Mouse (Mus musculus) neural tube, embryonic 15.5 days (tissue): Measurements from ENCODE around the gene Pgm2. TPM values are rescaled to one million over a fixed set of nuclear protein-coding genes. Genes with fewer than 3 reads are reported as not detected.

Experiments
- ATAC-seq: fragments of 200-750 bp; cut with Nextera tagmentation; 2 replicates; pipeline ENCODE4 v1.8.0; 2017; ENCODE audit warnings: mild to moderate bottlenecking, moderate TSS enrichment, moderate library complexity; ENCODE audit not compliant: low FRiP score
- H3K27ac ChIP-seq: fragments of 300-500 bp; sonication (generic); replicated peaks from 2 replicates; pipeline ENCODE4 v1.5.1; 2015; ENCODE audit warnings: mild to moderate bottlenecking, inconsistent platforms
- H3K27me3 ChIP-seq: fragments of 300-500 bp; sonication (generic); replicated peaks from 2 replicates; pipeline ENCODE4 v1.6.1; 2015; ENCODE audit warnings: inconsistent platforms
- H3K36me3 ChIP-seq: fragments of 300-500 bp; sonication (generic); 2 replicates; pipeline ENCODE4 v1.6.1; 2015; ENCODE audit warnings: inconsistent platforms
- H3K4me1 ChIP-seq: fragments of 300-500 bp; sonication (generic); 2 replicates; pipeline ENCODE4 v1.6.1; 2015; ENCODE audit warnings: inconsistent platforms
- H3K4me2 ChIP-seq: fragments of 300-500 bp; sonication (generic); 2 replicates; pipeline ENCODE4 v1.6.1; 2015; ENCODE audit warnings: inconsistent platforms, mild to moderate bottlenecking, moderate library complexity
- H3K4me3 ChIP-seq: fragments of 300-500 bp; sonication (generic); replicated peaks from 2 replicates; pipeline ENCODE4 v1.5.1; 2015; ENCODE audit warnings: mild to moderate bottlenecking, inconsistent platforms
- H3K9ac ChIP-seq: fragments of 300-500 bp; sonication (generic); replicated peaks from 2 replicates; pipeline ENCODE4 v1.6.1; 2015; ENCODE audit warnings: mild to moderate bottlenecking, inconsistent platforms
- H3K9me3 ChIP-seq: fragments of 300-500 bp; sonication (generic); replicated peaks from 2 replicates; pipeline ENCODE4 v1.6.1; 2016; ENCODE audit warnings: inconsistent platforms
- WGBS: fragments of 180-500 bp; shearing (Covaris S2); methylation state at CpG from one replicate; pipeline ENCODE4 v1.1.7; 2015; ENCODE audit warnings: mixed read lengths; 5-methylcytosine and 5-hydroxymethylcytosine counted together
- polyA plus RNA-seq: library from polyadenylated mRNA; unstranded; fragments of >200 nt; fragmentation: Nextera tagmentation; extraction: Ambion mirVana; gene quantifications from 2 replicates; pipeline ENCODE4 v1.2.1, GENCODE M21; 2015

Pgm2 gene
- polyA plus RNA-seq, 1 experiment from 2014 or later, result 19.3 TPM

GRCm38 (mm10) chr5:64153319-64153718 lies 60.6 kb downstream of the Pgm2 start:
- Histone ChIP-seq H3K27me3 (peaks cover 7% of the 10 kb centered on the region), H3K4me3 (no peak overlapping the region), H3K9me3 (no peaks in the 10 kb centered on the region), H3K4me2 (no peak overlapping the region), H3K9ac (no peak overlapping the region), H3K36me3 (no peaks in the 10 kb centered on the region), H3K27ac (no peak overlapping the region), H3K4me1 (peaks cover under 1% of the 10 kb centered on the region; the same call in 1 of the 2 replicates)
- 91% methylated on average over 1 of the region's 1 CpGs for WGBS
- ATAC-seq, result no peak

GRCm38 (mm10) chr5:64155861-64156550 lies 63.3 kb downstream of the Pgm2 start, which contains the start of gene Tbc1d1:
TSS of gene Tbc1d1 (plus strand) at chr5:64156305.
- peaks cover 23% of the 10 kb centered on the region for H3K4me1 ChIP-seq
- no peaks in the 10 kb centered on the region for H3K9me3 ChIP-seq
- WGBS, result 51% methylated on average over 11 of the region's 11 CpGs
- H3K36me3 ChIP-seq, result no peaks in the 10 kb centered on the region
- no peak within 1 kb of the TSS for H3K27ac ChIP-seq
- no peak within 1 kb of the TSS for H3K4me3 ChIP-seq
- H3K4me2 ChIP-seq, result peak within 1 kb of the TSS; percentile 14
- ATAC-seq, result no peak
- peaks cover 13% of the 10 kb centered on the region for H3K27me3 ChIP-seq
- H3K9ac ChIP-seq, result no peak within 1 kb of the TSS

GRCm38 (mm10) chr5:64156579-64156978 lies 63.8 kb downstream of the Pgm2 start:
- H3K4me1 ChIP-seq, result peaks cover 29% of the 10 kb centered on the region
- no peak overlapping the region for H3K4me3 ChIP-seq
- peak overlapping the region; percentile 14 for H3K4me2 ChIP-seq
- no peaks in the 10 kb centered on the region for H3K36me3 ChIP-seq
- 57% methylated on average over 4 of the region's 4 CpGs for WGBS
- H3K27me3 ChIP-seq, result peaks cover 19% of the 10 kb centered on the region
- H3K9me3 ChIP-seq, result no peaks in the 10 kb centered on the region
- no peak overlapping the region for H3K9ac ChIP-seq
- H3K27ac ChIP-seq, result no peak overlapping the region
- no peak for ATAC-seq

GRCm38 (mm10) chr5:64157926-64158325 lies 65.2 kb downstream of the Pgm2 start:
- Histone ChIP-seq H3K4me2 (no peak overlapping the region), H3K27ac (no peak overlapping the region), H3K9me3 (no peaks in the 10 kb centered on the region), H3K36me3 (no peaks in the 10 kb centered on the region), H3K27me3 (peaks cover 26% of the 10 kb centered on the region), H3K4me1 (peaks cover 29% of the 10 kb centered on the region), H3K4me3 (no peak overlapping the region), H3K9ac (no peak overlapping the region)
- 72% methylated on average over 1 of the region's 1 CpGs for WGBS
- no peak for ATAC-seq

GRCm38 (mm10) chr5:64158501-64158900 lies 65.8 kb downstream of the Pgm2 start:
- Histone ChIP-seq H3K4me1 (peaks cover 29% of the 10 kb centered on the region), H3K4me2 (peak overlapping the region; percentile 98), H3K9me3 (no peaks in the 10 kb centered on the region), H3K27me3 (peaks cover 26% of the 10 kb centered on the region), H3K27ac (no peak overlapping the region), H3K9ac (no peak overlapping the region), H3K4me3 (peak overlapping the region; percentile 73), H3K36me3 (no peaks in the 10 kb centered on the region)
- 44% methylated on average over 4 of the region's 4 CpGs for WGBS
- no peak for ATAC-seq

- peaks cover 29% of the 10 kb centered on the region for H3K4me1 ChIP-seq
- peak; percentile 84 for ATAC-seq
- peak overlapping the region; percentile 73 for H3K4me3 ChIP-seq
- peak overlapping the region; percentile 98 for H3K4me2 ChIP-seq
- peak overlapping the region; percentile 64; the same call in 1 of the 2 replicates for H3K27ac ChIP-seq
- WGBS, result under 1% methylated on average over 39 of the region's 39 CpGs
- H3K9me3 ChIP-seq, result no peaks in the 10 kb centered on the region
- H3K36me3 ChIP-seq, result no peaks in the 10 kb centered on the region
- H3K27me3 ChIP-seq, result peaks cover 26% of the 10 kb centered on the region
- peak overlapping the region; percentile 58 for H3K9ac ChIP-seq
These were observed 66.5 kb downstream of the Pgm2 start for GRCm38 (mm10) chr5:64159065-64159780.

GRCm38 (mm10) chr5:64159781-64160704 lies 67.3 kb downstream of the Pgm2 start:
- ATAC-seq, result peak; percentile 86
- Histone ChIP-seq H3K9me3 (no peaks in the 10 kb centered on the region), H3K27ac (peak overlapping the region; percentile 64; the same call in 1 of the 2 replicates), H3K4me1 (peaks cover 29% of the 10 kb centered on the region), H3K27me3 (peaks cover 26% of the 10 kb centered on the region), H3K4me2 (peak overlapping the region; percentile 98), H3K36me3 (no peaks in the 10 kb centered on the region), H3K4me3 (peak overlapping the region; percentile 73), H3K9ac (peak overlapping the region; percentile 58)
- WGBS, result under 1% methylated on average over 55 of the region's 63 CpGs

GRCm38 (mm10) chr5:64160705-64161391 lies 68.1 kb downstream of the Pgm2 start:
- Histone ChIP-seq H3K27me3 (peaks cover 26% of the 10 kb centered on the region), H3K27ac (no peak overlapping the region), H3K4me2 (peak overlapping the region; percentile 98), H3K4me1 (peaks cover 29% of the 10 kb centered on the region), H3K9ac (peak overlapping the region; percentile 58), H3K36me3 (no peaks in the 10 kb centered on the region), H3K9me3 (no peaks in the 10 kb centered on the region), H3K4me3 (peak overlapping the region; percentile 73)
- 2% methylated on average over 23 of the region's 23 CpGs for WGBS
- ATAC-seq, result peak; percentile 0; the same call in 1 of the 2 replicates

- no peaks in the 10 kb centered on the region for H3K36me3 ChIP-seq
- peak overlapping the region; percentile 98 for H3K4me2 ChIP-seq
- no peak overlapping the region for H3K27ac ChIP-seq
- WGBS, result 84% methylated on average over 3 of the region's 3 CpGs
- no peak overlapping the region for H3K4me3 ChIP-seq
- ATAC-seq, result no peak
- H3K9ac ChIP-seq, result no peak overlapping the region
- H3K9me3 ChIP-seq, result no peaks in the 10 kb centered on the region
- H3K4me1 ChIP-seq, result peaks cover 29% of the 10 kb centered on the region
- H3K27me3 ChIP-seq, result peaks cover 26% of the 10 kb centered on the region
These were observed 69.2 kb downstream of the Pgm2 start for GRCm38 (mm10) chr5:64161917-64162316.

- Histone ChIP-seq H3K9ac (no peak overlapping the region), H3K4me3 (no peak overlapping the region), H3K27me3 (peaks cover 25% of the 10 kb centered on the region), H3K4me1 (peaks cover 29% of the 10 kb centered on the region), H3K4me2 (no peak overlapping the region), H3K36me3 (no peaks in the 10 kb centered on the region), H3K27ac (no peak overlapping the region), H3K9me3 (no peaks in the 10 kb centered on the region)
- no peak for ATAC-seq
- WGBS, result 88% methylated on average over 5 of the region's 5 CpGs
These were observed 69.8 kb downstream of the Pgm2 start for GRCm38 (mm10) chr5:64162582-64162981.

GRCm38 (mm10) chr5:64164414-64164813 lies 71.7 kb downstream of the Pgm2 start:
- Histone ChIP-seq H3K4me2 (no peak overlapping the region), H3K27me3 (peaks cover 17% of the 10 kb centered on the region; the same call in 1 of the 2 replicates), H3K27ac (no peak overlapping the region), H3K9ac (no peak overlapping the region), H3K4me1 (peaks cover 18% of the 10 kb centered on the region), H3K4me3 (no peak overlapping the region), H3K9me3 (no peaks in the 10 kb centered on the region), H3K36me3 (no peaks in the 10 kb centered on the region)
- no peak for ATAC-seq
- WGBS, result 91% methylated on average over 3 of the region's 3 CpGs
